Mouse (Mus musculus) kidney, adult 2 months (tissue): ENCODE results near the gene Gm10065.

Experiments used
- CTCF ChIP-seq: fragments of 200-500 bp; conservative IDR thresholded peaks from 2 replicates; pipeline ENCODE4 v1.5.1; 2011; ENCODE audit warnings: low read depth, mild to moderate bottlenecking, control low read depth, low read length, moderate library complexity, mixed read lengths; ENCODE audit not compliant: insufficient read depth, insufficient read length
- POLR2A ChIP-seq: fragments of 200-500 bp; IDR thresholded peaks from one replicate; pipeline ENCODE4 v1.6.1; 2011; ENCODE audit warnings: low read depth, low read length, control low read depth

DNA sequence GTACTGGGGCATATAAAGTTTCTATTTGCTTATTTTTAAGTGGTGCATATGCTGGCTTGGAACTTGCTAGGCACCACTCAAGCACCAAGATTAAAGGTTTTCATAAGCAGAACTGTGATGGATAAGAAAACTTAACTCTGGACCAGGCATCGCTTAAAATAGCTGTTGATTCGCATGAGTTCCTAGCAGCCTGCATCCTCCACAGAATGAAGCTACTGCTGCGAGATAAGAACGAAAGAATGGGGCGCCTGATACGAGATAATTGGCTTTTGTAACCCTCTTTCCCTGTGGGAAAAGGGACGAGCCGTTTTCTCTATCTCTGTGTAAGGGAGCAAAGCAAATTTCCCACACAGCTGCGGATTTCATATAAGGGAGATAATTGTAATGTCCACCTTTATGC lies 10.1 kb downstream of the Gm10065 start:
- TF ChIP-seq CTCF (no peak), POLR2A (no peak)
